Mouse (Mus musculus): ENCODE measurements around the gene Gtf3c3. TPM values are rescaled to one million over a fixed set of nuclear protein-coding genes. Genes with fewer than 3 reads are reported as not detected.

Gene Gtf3c3
- total RNA-seq (2021), result 10 to 100 TPM; 23.9 to 24.7 TPM
- long read RNA-seq, full-length matches to known transcripts, result 19 of 24 reads
- long read RNA-seq, partial matches to known transcripts, result 3 of 24 reads
- long read RNA-seq, other reads (novel, unspliced or antisense), result 2 of 24 reads

DNA sequence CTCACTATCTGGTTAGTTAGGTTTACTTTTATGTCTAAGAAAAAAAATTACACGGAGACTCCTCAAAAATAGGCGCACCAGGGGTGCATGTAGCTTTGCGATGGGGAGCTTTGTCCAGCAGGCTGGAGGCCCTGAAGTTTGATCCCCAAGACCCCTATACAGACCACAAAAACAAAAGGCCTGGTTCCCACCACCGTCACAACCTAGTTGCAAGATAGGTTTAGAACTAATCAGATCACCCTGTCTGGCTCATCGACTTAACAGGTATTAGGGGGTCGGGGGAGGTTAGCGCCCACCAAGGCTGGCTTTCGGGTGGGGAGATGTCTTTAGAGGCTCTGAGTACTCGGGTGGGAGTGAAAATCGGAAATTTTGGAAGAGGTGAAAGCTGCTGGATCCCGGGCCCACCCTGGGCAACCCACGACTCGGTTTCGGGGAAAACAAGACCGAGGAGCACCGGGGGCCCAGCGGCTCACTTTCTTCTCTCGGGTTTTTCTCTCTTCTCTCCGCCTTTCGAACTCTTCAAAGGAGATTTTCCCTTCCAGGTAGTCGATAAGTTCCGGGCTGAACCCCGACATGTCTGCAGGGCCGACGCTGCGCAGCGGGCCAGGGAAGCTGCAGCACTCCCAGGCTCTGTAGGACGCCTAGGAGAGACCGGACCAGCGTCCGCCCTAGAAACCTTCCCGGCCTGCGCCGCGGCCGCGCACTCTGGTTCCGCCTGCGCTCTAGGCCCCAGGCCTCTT lies at the start of gene Gtf3c3:
Gene Gtf3c3 (minus strand): TSS at position 632 of the 740 bp plus-strand sequence.
- DNase-seq (ENCODE audit: low spot score in 2 of 2), result peak; percentile 76 to 80

- DNase-seq (ENCODE audit: low spot score in 2 of 2), result no peak
Observed at GRCm38 (mm10) chr1:54484744-54485420, 46.1 kb upstream of the Gtf3c3 start.

DNA sequence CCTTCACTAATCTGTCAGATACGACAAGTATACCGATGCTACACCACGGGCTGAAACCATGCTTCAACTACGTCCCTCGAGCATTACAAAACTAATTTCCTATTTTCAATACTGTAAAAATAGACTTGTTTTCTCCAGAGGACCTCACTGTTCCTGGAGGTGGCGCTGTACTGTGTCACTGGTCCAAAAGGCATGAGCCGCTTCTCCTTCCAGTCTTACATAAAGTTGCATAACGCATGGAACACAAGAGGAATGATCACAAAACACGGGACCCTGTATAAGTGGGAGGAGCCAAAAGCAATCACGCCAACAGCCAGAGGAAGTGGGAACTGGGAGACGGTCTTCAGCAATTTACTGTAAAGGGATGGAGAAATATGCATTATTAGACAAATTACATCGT lies 41.7 kb upstream of the Gtf3c3 start:
- DNase-seq (ENCODE audit: low spot score in 2 of 2), result no peak

- peak; percentile 8 to 57 for DNase-seq (ENCODE audit: low spot score in 2 of 2)
Observed at GRCm38 (mm10) chr1:54468662-54469061, 29.9 kb upstream of the Gtf3c3 start.

DNA sequence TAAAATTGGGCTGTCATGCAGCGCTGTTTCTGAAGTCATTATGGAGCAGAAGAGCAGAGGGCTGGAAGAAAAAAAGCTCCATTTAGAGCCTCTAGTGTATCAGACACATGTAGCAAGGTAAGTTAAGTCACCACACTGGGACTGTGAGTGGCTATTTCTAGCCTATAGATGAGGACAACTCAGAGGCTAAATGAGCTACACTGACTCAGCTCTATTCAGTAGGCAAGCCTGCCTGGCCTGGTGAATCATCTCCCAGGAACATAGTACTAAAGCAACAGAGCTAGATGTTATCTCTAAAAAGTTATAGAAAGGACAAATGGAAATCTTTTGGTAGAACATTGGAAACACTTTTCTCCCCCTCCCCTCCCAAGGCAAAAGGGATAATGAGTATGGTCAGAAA lies 28.6 kb upstream of the Gtf3c3 start:
- DNase-seq (ENCODE audit: low spot score in 2 of 2), result no peak

GRCm38 (mm10) chr1:54452116-54452515 lies 13.3 kb upstream of the Gtf3c3 start:
- no peak for DNase-seq (ENCODE audit: low spot score in 2 of 2)

DNA sequence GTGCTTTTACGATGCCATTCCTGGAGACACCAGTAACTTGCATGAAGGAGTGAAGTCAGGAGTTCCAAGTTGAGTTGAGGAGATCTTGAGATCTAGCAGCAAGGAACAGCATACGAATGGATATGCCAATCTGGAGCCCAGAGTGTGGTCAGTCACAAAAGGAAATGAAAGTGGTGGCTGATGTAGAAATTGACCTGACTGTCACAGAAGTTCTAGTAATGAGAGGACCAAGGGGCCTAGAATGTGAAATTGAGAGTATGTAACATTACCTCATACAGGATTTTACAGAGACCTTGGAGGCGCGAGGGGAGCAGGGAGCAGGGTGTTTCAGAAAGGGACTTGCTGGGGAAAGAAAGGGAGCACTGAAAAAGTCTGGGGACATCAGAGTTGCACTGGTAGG lies 10.1 kb upstream of the Gtf3c3 start:
- DNase-seq (ENCODE audit: low spot score in 2 of 2), result no peak

DNA sequence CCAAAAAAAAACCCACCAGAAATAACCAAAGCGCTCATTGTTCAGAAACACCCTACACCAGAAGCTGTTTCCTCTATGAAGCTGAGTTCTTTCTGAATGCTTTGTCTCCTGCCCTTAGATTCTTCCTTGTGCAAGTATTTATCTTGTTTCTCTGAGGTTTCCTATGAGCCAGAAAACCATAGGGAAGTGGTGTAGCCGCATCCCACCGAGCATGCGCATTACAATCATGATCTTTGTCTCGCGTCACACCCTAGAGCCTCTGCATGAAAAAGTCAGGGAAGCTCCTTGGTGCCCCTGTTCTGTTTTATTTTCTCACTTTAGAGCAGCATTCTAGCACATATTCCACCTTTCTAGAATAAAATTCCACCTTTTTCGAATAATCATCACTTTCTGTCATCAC lies 4.9 kb upstream of the Gtf3c3 start:
- DNase-seq (ENCODE audit: low spot score in 2 of 2), result no peak

DNA sequence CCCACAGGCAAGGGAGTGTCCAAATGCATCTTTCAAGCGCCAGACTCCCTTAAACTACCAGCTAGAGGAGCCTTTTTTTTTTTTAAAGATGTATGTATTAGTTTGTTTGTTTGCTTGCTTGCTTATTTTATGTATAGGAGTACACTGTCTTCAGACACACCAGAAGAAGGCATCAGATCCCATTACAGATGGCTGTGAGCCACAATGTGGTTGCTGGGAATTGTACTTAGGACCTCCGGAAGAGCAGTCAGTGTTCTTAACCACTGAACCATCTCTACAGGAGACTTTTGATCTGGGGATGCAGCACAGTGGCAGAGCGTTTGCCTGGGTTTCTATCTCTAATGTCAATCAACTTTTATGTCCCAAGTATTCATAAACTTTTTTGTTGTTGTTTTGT lies 307 bp upstream of the Gtf3c3 start:
- no peak for DNase-seq (ENCODE audit: low spot score in 2 of 2)

DNA sequence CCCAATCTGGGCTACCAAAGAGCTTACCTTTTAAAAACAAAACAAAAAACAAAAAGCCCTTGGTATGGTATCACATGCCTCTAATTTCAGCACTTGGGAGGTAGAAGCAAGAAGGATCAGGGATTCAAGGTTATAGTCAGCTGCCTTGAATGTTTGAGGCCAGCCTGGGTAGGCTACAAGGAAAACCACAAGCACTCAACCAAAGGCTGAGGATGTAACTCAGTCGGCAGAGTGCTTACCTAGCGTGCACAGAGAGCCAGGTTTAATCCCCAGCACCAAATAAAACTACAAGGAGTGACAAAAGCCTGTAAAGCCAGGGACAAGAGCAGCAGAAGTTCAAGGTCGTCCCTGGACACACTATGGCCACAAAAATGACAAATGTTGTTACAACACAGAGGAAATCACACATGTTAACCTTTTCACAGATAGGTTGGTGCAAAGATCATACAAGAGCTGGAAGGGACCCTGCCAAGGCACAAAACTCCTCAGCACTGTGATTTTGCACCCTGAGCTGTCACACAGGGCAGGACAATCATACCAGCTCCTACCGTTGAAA lies 16.5 kb downstream of the Gtf3c3 start:
- DNase-seq (ENCODE audit: low spot score in 2 of 2), result no peak

DNA sequence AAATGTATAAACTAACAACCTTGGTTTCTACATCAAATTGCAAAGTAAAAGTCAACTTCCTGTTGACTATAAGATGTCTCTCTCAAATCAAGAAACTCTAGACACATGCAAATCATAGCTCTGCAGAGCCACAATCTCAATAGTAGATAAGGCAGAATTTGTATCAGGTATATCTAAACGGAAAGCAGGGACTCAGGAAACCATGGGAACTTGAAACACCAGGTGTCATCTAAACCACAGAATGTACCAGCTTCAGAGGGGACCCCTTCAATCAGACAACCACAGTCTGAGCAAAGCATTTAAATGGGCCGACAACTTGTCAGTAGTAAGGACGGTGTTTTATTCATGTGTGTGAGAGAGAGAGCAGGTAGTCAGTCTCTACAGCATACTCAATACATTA lies 17.1 kb downstream of the Gtf3c3 start:
- DNase-seq (ENCODE audit: low spot score in 2 of 2), result no peak

- DNase-seq (ENCODE audit: low spot score in 2 of 2), result no peak
Observed at GRCm38 (mm10) chr1:54402736-54403135, 36.0 kb downstream of the Gtf3c3 start.

DNA sequence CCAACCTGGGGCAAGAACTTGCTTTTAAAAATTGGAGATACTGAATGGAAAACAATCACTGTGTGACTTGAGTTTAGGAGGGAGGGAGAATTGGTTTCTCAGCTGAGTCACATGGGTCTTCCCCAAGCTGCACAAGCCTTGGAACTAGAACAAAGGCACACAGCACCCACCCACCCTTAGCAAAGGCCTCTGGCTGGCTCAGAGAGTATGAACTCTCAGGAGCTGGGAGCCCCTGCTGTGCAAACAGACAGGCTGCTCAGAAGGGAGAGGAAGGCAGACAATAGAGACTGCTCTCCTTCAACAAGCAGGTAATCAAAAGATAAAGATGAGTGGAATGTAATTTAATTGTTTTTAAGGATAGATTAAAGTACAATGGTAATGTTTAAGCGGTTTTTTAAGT lies 54.5 kb downstream of the Gtf3c3 start:
- no peak for DNase-seq (ENCODE audit: low spot score in 2 of 2)

GRCm38 (mm10) chr1:54380978-54381914 lies 57.5 kb downstream of the Gtf3c3 start:
- peak; percentile 22 to 81 for DNase-seq (ENCODE audit: low spot score in 2 of 2)

DNA sequence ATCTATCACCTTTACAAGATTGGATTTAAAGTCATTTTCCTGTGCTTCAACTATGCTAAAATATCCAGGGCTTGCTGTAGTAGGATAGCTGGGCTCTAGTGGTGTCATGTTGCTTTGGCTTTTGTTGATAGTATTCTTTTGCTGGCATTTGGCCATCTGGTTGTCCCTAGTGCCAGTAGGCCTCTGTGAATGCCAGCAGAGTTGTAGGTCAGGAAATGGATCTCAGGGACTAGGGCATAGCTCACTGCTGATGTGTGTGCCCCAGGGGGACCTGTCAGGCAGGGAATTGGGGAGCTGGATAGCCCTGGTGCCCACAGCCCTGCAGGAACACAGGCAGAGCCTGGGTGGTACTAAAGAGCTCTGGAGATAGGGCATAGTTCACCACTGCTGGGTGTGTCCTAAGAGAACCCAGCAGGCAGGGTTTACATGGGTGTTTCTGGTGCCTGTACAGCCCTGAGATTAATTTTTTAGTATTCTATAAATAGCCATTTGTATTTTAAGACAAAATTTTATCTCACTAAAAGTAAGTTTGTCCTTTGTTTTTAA lies 61.2 kb downstream of the Gtf3c3 start:
- DNase-seq (ENCODE audit: low spot score in 2 of 2), result no peak

GRCm38 (mm10) chr1:54356566-54356965 lies 82.2 kb downstream of the Gtf3c3 start:
- no peak for DNase-seq (ENCODE audit: low spot score in 2 of 2)

GRCm38 (mm10) chr1:54355485-54355884 lies 83.3 kb downstream of the Gtf3c3 start:
- DNase-seq (ENCODE audit: low spot score in 2 of 2), result no peak

GRCm38 (mm10) chr1:54354786-54355185 lies 84.0 kb downstream of the Gtf3c3 start:
- DNase-seq (ENCODE audit: low spot score in 2 of 2), result no peak

Measured in layer of hippocampus, adult 18-20 months (tissue).